Mouse (Mus musculus): ENCODE data around the gene Gm21962. TPM values are rescaled to one million over a fixed set of nuclear protein-coding genes. Genes with fewer than 3 reads are reported as not detected.
"Not testable (repeated sequence)": the region's sequence is repeated elsewhere in the genome, so short reads cannot be mapped to it uniquely, and the experiment has no call there.

Gene Gm21962
- polyA plus RNA-seq (2015; fragmentation: Nextera tagmentation; extraction: Ambion mirVana): not detected in 2 replicates

GRCm38 (mm10) chr3:137671224-137671623 lies at the start of gene Gm21962:
Gene Gm21962, plus strand, starts transcription at chr3:137671524.
- WGBS: no CpG with 5 or more reads among the region's 3 CpGs
- ATAC-seq (ENCODE audit: low FRiP score, low TSS enrichment); H3K27me3 ChIP-seq (ENCODE audit: insufficient read depth, low read length); H3K9me3 ChIP-seq (ENCODE audit: low read length); H3K27ac ChIP-seq (ENCODE audit: low read length); H3K4me3 ChIP-seq (ENCODE audit: low read length); H3K36me3 ChIP-seq (ENCODE audit: insufficient read depth, low read length); H3K9ac ChIP-seq (replicated peaks; ENCODE audit: low read length); H3K4me1 ChIP-seq (ENCODE audit: insufficient read depth, low read length); H3K4me2 ChIP-seq (replicated peaks; ENCODE audit: low read depth, low read length): not testable (repeated sequence)

GRCm38 (mm10) chr3:137622091-137622490 lies 49.2 kb upstream of the Gm21962 start:
- Histone ChIP-seq H3K4me1 (ENCODE audit: insufficient read depth, low read length) (peaks cover 19% of the 10 kb centered on the region; the same call in 1 of the 2 replicates), H3K4me3 (ENCODE audit: low read length) (no peak overlapping the region), H3K9me3 (ENCODE audit: low read length) (no peaks in the 10 kb centered on the region)

GRCm38 (mm10) chr3:137622895-137623580 lies 48.3 kb upstream of the Gm21962 start:
- Histone ChIP-seq H3K27me3 (ENCODE audit: insufficient read depth, low read length) (no peaks in the 10 kb centered on the region), H3K36me3 (ENCODE audit: insufficient read depth, low read length) (no peaks in the 10 kb centered on the region), H3K9ac (replicated peaks; ENCODE audit: low read length) (peak overlapping the region; percentile 72), H3K27ac (ENCODE audit: low read length) (no peak overlapping the region), H3K9me3 (ENCODE audit: low read length) (no peaks in the 10 kb centered on the region), H3K4me1 (ENCODE audit: insufficient read depth, low read length) (peaks cover 19% of the 10 kb centered on the region; the same call in 1 of the 2 replicates), H3K4me2 (replicated peaks; ENCODE audit: low read depth, low read length) (peak overlapping the region; percentile 93), H3K4me3 (ENCODE audit: low read length) (peak overlapping the region; percentile 72)
- WGBS: 42% methylated on average over 14 of the region's 14 CpGs
- ATAC-seq (ENCODE audit: low FRiP score, low TSS enrichment): no peak

More at GRCm38 (mm10) chr3:137622091-137622490, 49.2 kb upstream of the Gm21962 start:
- WGBS: 50% methylated on average over 6 of the region's 6 CpGs
- Histone ChIP-seq H3K4me2 (replicated peaks; ENCODE audit: low read depth, low read length) (no peak overlapping the region), H3K27me3 (ENCODE audit: insufficient read depth, low read length) (no peaks in the 10 kb centered on the region), H3K9ac (replicated peaks; ENCODE audit: low read length) (no peak overlapping the region), H3K27ac (ENCODE audit: low read length) (no peak overlapping the region), H3K36me3 (ENCODE audit: insufficient read depth, low read length) (no peaks in the 10 kb centered on the region)
- ATAC-seq (ENCODE audit: low FRiP score, low TSS enrichment): no peak

DNA sequence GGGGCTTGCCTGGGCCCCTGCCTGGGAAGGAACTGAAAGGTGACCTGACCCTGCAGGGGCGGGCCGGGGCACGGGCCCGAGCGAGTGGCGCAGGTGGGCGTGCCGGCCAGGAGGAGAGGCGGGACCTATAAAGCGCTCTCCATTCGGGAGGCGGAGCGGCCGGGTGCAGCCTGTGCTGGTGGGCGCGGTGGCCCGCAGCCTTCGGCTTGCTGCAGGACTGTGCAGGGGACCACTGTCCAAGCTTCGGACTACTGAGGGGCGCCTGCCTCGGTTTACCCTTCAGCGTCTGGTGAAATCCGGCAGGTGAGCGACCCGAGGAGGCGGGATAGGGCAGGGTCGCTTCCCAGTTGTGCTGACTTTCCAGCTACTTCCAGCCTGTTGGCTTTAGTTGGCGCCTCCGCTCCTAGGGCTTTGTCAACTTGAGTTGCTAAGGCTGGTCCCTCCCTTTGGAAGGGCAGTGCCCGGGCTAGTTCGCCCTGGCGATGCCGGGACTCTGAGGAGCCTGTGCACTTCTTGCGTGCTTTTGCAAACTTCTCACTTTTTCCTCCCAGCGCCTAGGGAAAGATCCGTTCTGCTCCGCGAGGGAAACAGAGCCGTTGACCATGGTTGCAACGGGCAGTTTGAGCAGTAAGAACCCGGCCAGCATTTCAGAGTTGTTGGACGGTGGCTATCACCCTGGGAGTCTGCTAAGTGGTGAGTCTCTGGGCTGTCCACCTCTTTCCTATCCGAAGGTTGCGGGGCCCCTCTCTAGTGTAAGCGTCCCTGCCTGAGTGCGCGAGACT lies 47.6 kb upstream of the Gm21962 start:
- H3K9ac ChIP-seq (replicated peaks; ENCODE audit: low read length): peak overlapping the region; percentile 72
- ATAC-seq (ENCODE audit: low FRiP score, low TSS enrichment): peak; percentile 99
- H3K4me3 ChIP-seq (ENCODE audit: low read length): peak overlapping the region; percentile 72
- H3K4me1 ChIP-seq (ENCODE audit: insufficient read depth, low read length): peaks cover 19% of the 10 kb centered on the region; the same call in 1 of the 2 replicates
- no peaks in the 10 kb centered on the region for H3K36me3 ChIP-seq (ENCODE audit: insufficient read depth, low read length)
- H3K9me3 ChIP-seq (ENCODE audit: low read length): no peaks in the 10 kb centered on the region
- peak overlapping the region; percentile 93 for H3K4me2 ChIP-seq (replicated peaks; ENCODE audit: low read depth, low read length)
- WGBS: under 1% methylated on average over 44 of the region's 47 CpGs
- 0 out of 2 replicates have a peak overlapping the region, but pooled peaks have one; percentile 18 for H3K27ac ChIP-seq (ENCODE audit: low read length)
- no peaks in the 10 kb centered on the region for H3K27me3 ChIP-seq (ENCODE audit: insufficient read depth, low read length)

- Histone ChIP-seq H3K4me3 (ENCODE audit: low read length) (no peak overlapping the region), H3K27ac (ENCODE audit: low read length) (no peak overlapping the region), H3K9ac (replicated peaks; ENCODE audit: low read length) (no peak overlapping the region), H3K4me2 (replicated peaks; ENCODE audit: low read depth, low read length) (no peak overlapping the region; the same call in 1 of the 2 replicates), H3K4me1 (ENCODE audit: insufficient read depth, low read length) (peaks cover 19% of the 10 kb centered on the region; the same call in 1 of the 2 replicates), H3K9me3 (ENCODE audit: low read length) (no peaks in the 10 kb centered on the region), H3K36me3 (ENCODE audit: insufficient read depth, low read length) (no peaks in the 10 kb centered on the region), H3K27me3 (ENCODE audit: insufficient read depth, low read length) (no peaks in the 10 kb centered on the region)
- ATAC-seq (ENCODE audit: low FRiP score, low TSS enrichment): no peak
- 58% methylated on average over 5 of the region's 5 CpGs for WGBS
Measured at GRCm38 (mm10) chr3:137625054-137625453, 46.3 kb upstream of the Gm21962 start.

DNA sequence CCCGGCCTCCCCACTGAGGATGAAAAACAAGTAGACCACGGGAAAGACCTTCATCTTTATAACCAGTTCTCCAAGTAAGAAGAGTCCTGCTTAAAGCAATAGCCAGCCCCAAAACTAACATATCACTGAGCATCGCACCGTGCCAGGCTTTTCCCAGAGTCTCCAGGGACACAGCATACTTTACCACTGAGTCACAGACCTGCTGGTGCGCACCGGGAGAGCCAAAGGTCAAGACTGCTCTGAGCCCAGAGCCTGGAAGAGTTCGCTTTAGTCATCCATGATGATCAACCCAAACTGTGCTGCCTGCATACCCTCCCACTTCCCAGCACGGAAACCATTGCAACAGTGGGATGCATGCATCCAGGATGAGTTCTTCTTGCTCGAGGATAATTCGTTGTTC lies 37.6 kb upstream of the Gm21962 start:
- 78% methylated on average over 10 of the region's 10 CpGs for WGBS
- ATAC-seq (ENCODE audit: low FRiP score, low TSS enrichment): no peak
- Histone ChIP-seq H3K9me3 (ENCODE audit: low read length) (no peaks in the 10 kb centered on the region), H3K9ac (replicated peaks; ENCODE audit: low read length) (no peak overlapping the region), H3K27ac (ENCODE audit: low read length) (no peak overlapping the region), H3K4me3 (ENCODE audit: low read length) (no peak overlapping the region), H3K4me2 (replicated peaks; ENCODE audit: low read depth, low read length) (no peak overlapping the region), H3K36me3 (ENCODE audit: insufficient read depth, low read length) (no peaks in the 10 kb centered on the region), H3K4me1 (ENCODE audit: insufficient read depth, low read length) (no peaks in the 10 kb centered on the region), H3K27me3 (ENCODE audit: insufficient read depth, low read length) (no peaks in the 10 kb centered on the region)

GRCm38 (mm10) chr3:137636571-137636970 lies 34.8 kb upstream of the Gm21962 start:
- H3K4me1 ChIP-seq (ENCODE audit: insufficient read depth, low read length): no peaks in the 10 kb centered on the region
- no peak overlapping the region for H3K9ac ChIP-seq (replicated peaks; ENCODE audit: low read length)
- no peak overlapping the region for H3K4me2 ChIP-seq (replicated peaks; ENCODE audit: low read depth, low read length)
- no peaks in the 10 kb centered on the region for H3K36me3 ChIP-seq (ENCODE audit: insufficient read depth, low read length)
- no peak overlapping the region for H3K27ac ChIP-seq (ENCODE audit: low read length)
- no peaks in the 10 kb centered on the region for H3K9me3 ChIP-seq (ENCODE audit: low read length)
- no peak for ATAC-seq (ENCODE audit: low FRiP score, low TSS enrichment)
- H3K4me3 ChIP-seq (ENCODE audit: low read length): no peak overlapping the region
- WGBS: 88% methylated on average over 4 of the region's 4 CpGs
- H3K27me3 ChIP-seq (ENCODE audit: insufficient read depth, low read length): no peaks in the 10 kb centered on the region

DNA sequence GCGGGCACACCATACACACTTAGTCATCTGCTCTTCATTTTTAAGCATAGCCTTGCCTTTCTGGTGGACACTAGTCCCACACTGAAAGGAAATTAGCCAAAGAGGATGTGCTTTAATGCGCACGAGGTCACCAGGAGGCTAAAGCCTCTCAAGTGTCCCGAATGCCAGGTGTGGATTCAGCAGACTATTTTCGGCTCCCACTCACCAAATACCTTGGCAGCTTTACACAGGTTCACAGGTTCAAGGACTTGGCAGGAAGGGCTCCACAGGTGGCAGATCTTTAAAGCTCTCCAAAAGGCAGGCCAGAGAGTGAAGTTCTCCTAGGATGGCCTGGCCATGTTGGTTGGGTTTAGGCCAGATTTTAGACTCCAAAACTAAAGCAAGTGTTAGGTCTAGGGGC lies 30.1 kb upstream of the Gm21962 start:
- Histone ChIP-seq H3K4me2 (replicated peaks; ENCODE audit: low read depth, low read length) (no peak overlapping the region), H3K9me3 (ENCODE audit: low read length) (no peaks in the 10 kb centered on the region), H3K27ac (ENCODE audit: low read length) (no peak overlapping the region), H3K36me3 (ENCODE audit: insufficient read depth, low read length) (no peaks in the 10 kb centered on the region), H3K9ac (replicated peaks; ENCODE audit: low read length) (no peak overlapping the region), H3K4me3 (ENCODE audit: low read length) (no peak overlapping the region), H3K27me3 (ENCODE audit: insufficient read depth, low read length) (no peaks in the 10 kb centered on the region), H3K4me1 (ENCODE audit: insufficient read depth, low read length) (no peaks in the 10 kb centered on the region)
- WGBS: 85% methylated on average over 5 of the region's 5 CpGs
- no peak for ATAC-seq (ENCODE audit: low FRiP score, low TSS enrichment)

DNA sequence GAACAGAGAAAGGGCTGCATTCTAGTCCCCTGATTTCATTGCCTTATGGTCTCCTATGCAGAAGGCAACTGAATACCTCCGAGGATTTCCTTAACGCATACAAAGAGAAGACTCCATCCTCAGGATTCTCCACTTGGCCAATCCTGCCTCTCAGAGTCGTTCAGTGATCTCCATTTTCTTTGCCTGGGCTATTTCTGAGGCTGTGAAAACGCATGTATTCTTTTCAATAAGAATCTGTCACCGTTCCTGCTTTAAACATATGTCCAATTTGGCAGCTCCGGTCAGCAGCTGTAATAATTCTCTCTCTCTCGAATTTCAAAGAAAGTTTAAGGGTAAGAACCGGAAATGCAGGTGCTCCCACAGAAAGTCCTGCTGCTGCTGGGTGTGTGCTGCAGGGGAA lies 29.2 kb upstream of the Gm21962 start:
- no peaks in the 10 kb centered on the region for H3K36me3 ChIP-seq (ENCODE audit: insufficient read depth, low read length)
- 29% methylated on average over 8 of the region's 8 CpGs for WGBS

DNA sequence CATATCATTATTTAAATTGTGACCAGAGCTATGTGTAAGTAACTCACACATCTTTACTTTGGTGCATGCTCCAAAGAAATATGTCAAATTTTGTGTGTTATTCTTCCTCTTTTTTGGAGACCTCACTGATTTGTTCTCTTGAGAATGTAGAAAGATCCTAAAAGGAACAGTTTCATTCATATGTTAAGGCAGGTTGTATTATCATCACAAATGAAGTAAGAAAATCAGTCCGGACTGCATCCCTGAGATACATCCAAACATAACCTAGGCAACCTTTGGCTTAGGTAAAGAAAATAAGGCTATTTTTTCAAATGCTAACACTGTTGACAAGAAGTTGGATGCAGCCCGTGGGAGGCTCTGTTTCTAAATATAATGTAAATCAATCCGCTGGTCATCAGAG lies 28.8 kb upstream of the Gm21962 start:
- Histone ChIP-seq H3K36me3 (ENCODE audit: insufficient read depth, low read length) (no peaks in the 10 kb centered on the region), H3K4me2 (replicated peaks; ENCODE audit: low read depth, low read length) (no peak overlapping the region), H3K27ac (ENCODE audit: low read length) (no peak overlapping the region), H3K27me3 (ENCODE audit: insufficient read depth, low read length) (no peaks in the 10 kb centered on the region), H3K4me3 (ENCODE audit: low read length) (no peak overlapping the region), H3K4me1 (ENCODE audit: insufficient read depth, low read length) (no peaks in the 10 kb centered on the region), H3K9ac (replicated peaks; ENCODE audit: low read length) (no peak overlapping the region), H3K9me3 (ENCODE audit: low read length) (no peaks in the 10 kb centered on the region)
- WGBS: 48% methylated on average over 3 of the region's 3 CpGs
- no peak for ATAC-seq (ENCODE audit: low FRiP score, low TSS enrichment)

More for the DNA sequence above, 29.2 kb upstream of the Gm21962 start:
- no peak overlapping the region for H3K9ac ChIP-seq (replicated peaks; ENCODE audit: low read length)
- H3K27me3 ChIP-seq (ENCODE audit: insufficient read depth, low read length): no peaks in the 10 kb centered on the region
- H3K4me1 ChIP-seq (ENCODE audit: insufficient read depth, low read length): no peaks in the 10 kb centered on the region
- H3K4me2 ChIP-seq (replicated peaks; ENCODE audit: low read depth, low read length): no peak overlapping the region
- H3K9me3 ChIP-seq (ENCODE audit: low read length): no peaks in the 10 kb centered on the region
- H3K27ac ChIP-seq (ENCODE audit: low read length): no peak overlapping the region
- H3K4me3 ChIP-seq (ENCODE audit: low read length): no peak overlapping the region
- no peak for ATAC-seq (ENCODE audit: low FRiP score, low TSS enrichment)

Data from kidney, embryonic 16.5 days (tissue).